Mouse (Mus musculus) ES-E14 (cell line): ENCODE measurements around the gene Zbed4.

Experiments used
- CHD2 ChIP-seq: IDR thresholded peaks from 2 replicates; pipeline ENCODE4 v1.6.1; 2014; ENCODE audit warnings: mild to moderate bottlenecking, low read depth, low read length, inconsistent platforms
- HCFC1 ChIP-seq: IDR thresholded peaks from 2 replicates; pipeline ENCODE4 v1.6.1; 2012; ENCODE audit warnings: low read length, inconsistent platforms, borderline replicate concordance; ENCODE audit not compliant: insufficient read depth
- MAFK ChIP-seq: IDR thresholded peaks from 2 replicates; pipeline ENCODE4 v1.6.1; 2014; ENCODE audit warnings: mild to moderate bottlenecking, low read depth, low read length, inconsistent platforms; ENCODE audit not compliant: insufficient read depth
- ZNF384 ChIP-seq: IDR thresholded peaks from 2 replicates; pipeline ENCODE4 v1.6.1; 2012; ENCODE audit warnings: low read depth, low read length, inconsistent platforms

GRCm38 (mm10) chr15:88712501-88712900 is 39.0 kb upstream of the Zbed4 start:
- TF ChIP-seq CHD2 (no peak), MAFK (no peak), HCFC1 (no peak), ZNF384 (no peak)
